Mouse (Mus musculus) olfactory bulb, adult 2 months (tissue): ENCODE measurements around the gene Atp6v1g3. TPM values are rescaled to one million over a fixed set of nuclear protein-coding genes. Genes with fewer than 3 reads are reported as not detected.

Source experiments
- H3K27ac ChIP-seq: fragments of 200-500 bp; 2 replicates; pipeline ENCODE4 v1.5.1; 2012; ENCODE audit warnings: low read depth, low read length; ENCODE audit not compliant: insufficient read depth
- H3K4me1 ChIP-seq: fragments of 200-500 bp; 2 replicates; pipeline ENCODE4 v1.6.1; 2012; ENCODE audit warnings: low read length; ENCODE audit not compliant: control insufficient read depth, insufficient read depth
- H3K4me3 ChIP-seq: fragments of 200-500 bp; 2 replicates; pipeline ENCODE4 v1.5.1; 2012; ENCODE audit warnings: mild to moderate bottlenecking, low read depth, low read length, moderate library complexity; ENCODE audit not compliant: insufficient read depth
- CTCF ChIP-seq: fragments of 200-500 bp; IDR thresholded peaks from 2 replicates; pipeline ENCODE4 v1.5.1; 2012; ENCODE audit warnings: low read depth, mild to moderate bottlenecking, low read length, moderate library complexity; ENCODE audit not compliant: insufficient read depth
- POLR2A ChIP-seq: fragments of 200-500 bp; IDR thresholded peaks from 2 replicates; pipeline ENCODE4 v1.6.1; 2012; ENCODE audit warnings: mild to moderate bottlenecking, low read depth, low read length, moderate library complexity; ENCODE audit not compliant: insufficient read depth
- WGBS: fragments of 180-500 bp; shearing (Covaris S2); methylation state at CpG from one replicate; pipeline ENCODE4 v1.1.7; 2018; 5-methylcytosine and 5-hydroxymethylcytosine counted together
- polyA plus RNA-seq: library from polyadenylated mRNA; stranded (reverse); fragments of >200 nt; gene quantifications from 2 replicates; pipeline ENCODE4 v1.2.4, GENCODE M21; 2012; ENCODE audit warnings: low replicate concordance; ENCODE audit not compliant: missing spikeins, insufficient read depth, insufficient read length

Gene Atp6v1g3
- polyA plus RNA-seq, 1 experiment: not detected

- TF ChIP-seq POLR2A (no peak), CTCF (no peak)
- Histone ChIP-seq H3K4me1 (no peaks in the 10 kb centered on the region), H3K27ac (no peak overlapping the region), H3K4me3 (no peak overlapping the region)
- WGBS: 90% methylated on average over 5 of the region's 5 CpGs
Measured at GRCm38 (mm10) chr1:138301920-138302319, 28.4 kb downstream of the Atp6v1g3 start.

- TF ChIP-seq POLR2A (no peak), CTCF (no peak)
- H3K4me1 ChIP-seq: no peaks in the 10 kb centered on the region
- H3K27ac ChIP-seq: no peak overlapping the region
- H3K4me3 ChIP-seq: no peak overlapping the region
- 70% methylated on average over 2 of the region's 2 CpGs for WGBS
Measured at GRCm38 (mm10) chr1:138302756-138303155, 29.2 kb downstream of the Atp6v1g3 start.

- no peaks in the 10 kb centered on the region for H3K4me1 ChIP-seq
- TF ChIP-seq CTCF: no peak
- no peak for TF ChIP-seq POLR2A
- 93% methylated on average over 1 of the region's 1 CpGs for WGBS
Measured at GRCm38 (mm10) chr1:138303296-138303695, 29.8 kb downstream of the Atp6v1g3 start.

DNA sequence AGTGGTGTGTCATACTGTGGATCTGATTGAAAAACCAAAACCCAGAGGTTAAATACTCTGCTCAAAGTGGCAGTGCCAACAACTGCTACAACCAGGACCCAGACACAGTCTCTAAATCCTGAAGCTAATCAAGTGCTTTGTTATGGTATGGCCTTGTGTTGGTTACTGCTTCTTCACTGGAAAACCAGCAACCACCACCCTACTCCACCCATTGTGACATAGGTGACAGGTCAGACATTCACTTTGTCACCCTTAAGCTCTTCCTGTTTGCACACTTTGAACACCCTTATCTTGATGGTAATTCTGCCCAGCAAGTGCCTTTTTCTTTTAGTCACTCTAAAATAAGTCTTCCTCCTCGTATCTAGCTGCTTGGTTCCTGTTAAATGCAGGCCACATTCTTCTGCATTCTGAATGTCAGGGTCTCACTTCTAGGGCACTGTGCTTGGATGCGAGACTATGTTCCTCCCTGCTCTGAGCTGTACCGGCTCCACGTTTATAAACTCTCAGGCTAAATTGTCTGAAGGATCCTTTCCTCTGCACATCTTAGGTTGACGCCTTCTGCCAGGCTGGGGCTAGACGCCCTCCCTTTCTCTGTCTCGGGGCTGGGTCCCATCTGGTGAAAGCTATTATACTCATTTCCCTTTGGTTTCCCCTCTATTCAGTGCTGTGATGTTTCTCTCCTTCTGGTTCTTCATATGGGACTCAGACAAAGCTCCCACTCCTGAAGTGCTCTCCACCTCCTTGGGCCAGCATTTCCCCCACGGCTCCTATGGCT lies 30.8 kb downstream of the Atp6v1g3 start:
- WGBS: 77% methylated on average over 8 of the region's 8 CpGs
- Histone ChIP-seq H3K4me3 (no peak overlapping the region), H3K4me1 (no peaks in the 10 kb centered on the region), H3K27ac (no peak overlapping the region)
- no peak for TF ChIP-seq CTCF
- TF ChIP-seq POLR2A: no peak

More at GRCm38 (mm10) chr1:138303296-138303695, 29.8 kb downstream of the Atp6v1g3 start:
- no peak overlapping the region for H3K4me3 ChIP-seq
- no peak overlapping the region for H3K27ac ChIP-seq

- 84% methylated on average over 3 of the region's 3 CpGs for WGBS
- Histone ChIP-seq H3K4me3 (no peak overlapping the region), H3K4me1 (no peaks in the 10 kb centered on the region), H3K27ac (no peak overlapping the region)
- no peak for TF ChIP-seq CTCF
- no peak for TF ChIP-seq POLR2A
Measured at GRCm38 (mm10) chr1:138322657-138323056, 49.1 kb downstream of the Atp6v1g3 start.

DNA sequence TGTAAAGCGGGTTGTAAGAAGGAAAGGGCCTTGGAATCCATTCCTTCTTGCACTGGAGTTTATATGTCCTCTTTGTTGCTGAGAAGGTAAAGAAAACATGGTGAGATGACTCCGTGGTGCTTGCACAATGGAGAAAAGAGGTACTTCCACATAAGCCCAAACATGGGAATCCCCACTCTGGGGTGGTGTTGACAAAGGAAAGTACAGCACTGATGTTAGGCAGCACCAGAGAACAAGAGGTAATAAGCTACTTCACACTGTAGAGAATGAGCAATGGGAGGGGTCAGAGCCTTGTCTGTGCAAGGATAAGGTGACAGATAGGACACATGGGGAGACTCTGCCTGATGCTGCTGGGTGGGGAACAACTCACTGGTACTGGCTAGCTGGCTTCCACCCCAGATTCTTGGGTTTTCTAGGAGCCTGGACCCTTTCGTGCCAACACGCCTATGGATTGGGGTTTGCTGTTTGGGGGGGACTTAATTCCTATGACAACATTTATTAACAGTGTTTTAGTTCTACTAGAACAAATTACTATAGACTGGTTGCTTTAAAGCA lies 49.6 kb downstream of the Atp6v1g3 start:
- TF ChIP-seq POLR2A: no peak
- no peak for TF ChIP-seq CTCF
- WGBS: 95% methylated on average over 4 of the region's 4 CpGs
- no peak overlapping the region for H3K27ac ChIP-seq
- H3K4me1 ChIP-seq: no peaks in the 10 kb centered on the region
- no peak overlapping the region for H3K4me3 ChIP-seq

DNA sequence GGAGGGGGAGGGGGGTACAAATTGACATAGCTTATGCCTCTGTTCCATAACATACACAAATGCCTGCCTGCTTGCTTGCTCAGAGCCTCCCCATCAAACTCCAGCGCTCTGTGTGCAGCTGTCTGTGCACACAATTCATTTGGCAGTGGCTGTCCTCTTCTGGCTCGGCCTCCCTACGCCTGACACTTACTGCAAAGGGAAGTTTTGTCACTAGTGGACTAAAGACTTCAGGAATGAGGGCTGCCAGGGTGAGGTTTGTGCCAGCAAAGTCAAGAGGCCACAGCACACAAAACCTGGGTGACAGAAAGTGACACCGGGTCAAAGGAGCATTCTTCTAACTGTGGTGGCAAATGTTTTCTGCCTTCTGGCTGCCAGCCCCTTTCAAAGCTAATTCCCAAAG lies 52.6 kb downstream of the Atp6v1g3 start:
- Histone ChIP-seq H3K4me3 (no peak overlapping the region), H3K27ac (no peak overlapping the region), H3K4me1 (no peaks in the 10 kb centered on the region)
- WGBS: 53% methylated on average over 4 of the region's 4 CpGs
- TF ChIP-seq POLR2A: no peak
- TF ChIP-seq CTCF: no peak

- TF ChIP-seq POLR2A (no peak), CTCF (no peak)
- H3K4me3 ChIP-seq: no peak overlapping the region
- WGBS: 60% methylated on average over 2 of the region's 2 CpGs
- H3K4me1 ChIP-seq: no peaks in the 10 kb centered on the region
- no peak overlapping the region for H3K27ac ChIP-seq
Measured at GRCm38 (mm10) chr1:138326566-138326965, 53.0 kb downstream of the Atp6v1g3 start.

DNA sequence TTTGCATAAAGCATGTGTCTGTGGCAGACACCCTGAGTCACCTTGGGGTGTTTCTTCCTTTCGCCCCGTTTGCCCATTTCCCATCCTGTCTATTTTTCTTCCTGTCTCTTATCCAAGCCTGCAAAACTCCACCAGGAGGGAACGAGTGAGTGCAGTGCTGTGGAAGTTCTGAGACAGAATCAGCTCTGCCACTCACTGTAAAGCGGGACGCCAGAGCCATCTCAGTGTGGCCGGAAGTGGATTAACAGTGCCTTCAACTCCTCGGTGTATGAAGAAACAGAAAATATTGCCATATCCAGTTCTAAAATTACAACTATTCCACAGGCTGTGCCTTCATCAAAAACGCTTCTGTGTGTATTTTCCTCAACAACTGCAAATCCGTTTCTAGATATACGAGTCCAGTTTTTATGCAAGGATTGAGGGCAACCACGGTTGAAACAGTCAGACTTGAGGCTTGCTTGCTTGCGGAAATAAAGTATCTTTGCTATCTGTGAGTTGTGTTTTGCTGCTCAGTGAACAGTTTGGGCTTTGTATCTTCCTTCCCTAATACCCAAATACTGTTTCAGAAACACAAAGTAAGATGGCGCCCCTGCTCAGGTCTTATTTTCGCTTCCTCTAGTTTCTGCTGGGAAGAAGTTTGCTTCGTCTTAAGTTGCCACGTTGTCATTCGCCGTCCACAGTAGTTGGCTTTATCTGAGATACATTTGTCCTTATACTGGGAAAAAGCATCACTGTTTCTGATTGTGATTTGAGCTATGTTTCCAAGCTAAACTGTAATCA lies 54.1 kb downstream of the Atp6v1g3 start:
- 71% methylated on average over 18 of the region's 18 CpGs for WGBS
- H3K4me1 ChIP-seq: no peaks in the 10 kb centered on the region
- no peak overlapping the region for H3K4me3 ChIP-seq
- TF ChIP-seq POLR2A: no peak
- H3K27ac ChIP-seq: no peak overlapping the region
